Mouse (Mus musculus) Muller cell, postnatal 12 days (primary cell): ENCODE measurements around the gene Olfr1199.

ENCODE experiments used
- DNase-seq: peaks from one replicate; pipeline ENCODE4 v3.0.0-alpha.2; 2015; ENCODE audit errors: inconsistent ontology term

Olfr1199 gene

DNA sequence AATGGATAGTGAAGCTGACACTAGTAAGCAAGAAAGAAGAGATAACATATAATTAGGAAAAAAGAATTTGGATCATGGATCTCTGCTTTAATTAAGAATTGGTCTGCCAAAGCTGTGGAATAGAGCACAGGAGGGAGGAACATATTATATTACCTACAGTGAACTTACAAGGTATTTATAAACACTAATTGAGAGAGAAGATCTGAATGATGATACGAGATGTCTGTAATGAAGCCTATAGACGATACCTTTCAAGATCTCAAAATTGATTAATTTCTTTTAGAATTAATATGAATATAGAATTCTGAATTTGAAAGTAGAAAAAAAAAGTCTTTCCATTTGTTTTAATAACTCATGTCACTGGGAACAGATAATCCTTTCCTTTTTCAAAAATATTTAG, at the start of gene Olfr1199:
TSS of gene Olfr1199 (minus strand) at position 101 of the 400 bp plus-strand sequence.
- DNase-seq: no peak

DNA sequence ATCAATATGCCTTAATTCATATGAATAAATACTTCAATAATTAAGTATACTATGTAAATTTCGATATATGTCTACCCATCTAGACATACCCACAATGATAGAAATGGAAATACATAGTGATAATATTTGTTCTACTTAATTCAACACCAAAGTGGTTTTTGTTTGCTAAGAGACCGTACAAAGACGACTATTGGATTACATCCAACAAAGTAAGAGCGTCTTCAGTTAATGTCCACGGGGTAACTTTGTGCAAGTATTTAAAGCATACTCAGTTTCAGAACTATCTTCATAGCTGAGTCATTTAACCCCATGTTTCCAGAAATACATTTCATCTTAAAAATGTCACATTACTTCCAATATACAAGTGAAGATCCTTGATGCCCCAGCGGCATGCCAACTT, 32.5 kb upstream of the Olfr1199 start, which contains the start of gene Olfr1201:
TSS of gene Olfr1201 (plus strand) at position 301 of the 400 bp plus-strand sequence.
- no peak for DNase-seq

DNA sequence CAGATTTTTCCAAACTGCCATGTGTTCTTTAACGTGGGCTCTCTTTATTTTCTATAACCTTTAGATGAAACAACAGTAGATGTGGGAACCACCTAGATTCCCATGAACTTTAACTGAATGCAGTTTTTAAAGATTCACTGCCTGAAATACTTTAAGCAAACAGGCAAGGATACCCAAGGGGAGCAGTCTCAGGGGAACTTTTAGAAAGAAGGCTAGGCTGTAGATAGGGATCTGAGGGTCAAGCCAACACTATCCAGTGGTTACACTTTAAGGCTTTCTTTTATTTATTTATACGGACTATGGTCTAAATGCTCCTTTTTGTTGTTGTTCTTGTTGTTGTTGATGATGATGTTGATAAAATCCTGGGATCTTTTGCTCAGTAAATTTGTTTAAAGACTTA, 10.1 kb upstream of the Olfr1199 start, which contains the start of gene Olfr1200:
TSS of gene Olfr1200 (minus strand) at position 101 of the 400 bp plus-strand sequence.
- no peak for DNase-seq

DNA sequence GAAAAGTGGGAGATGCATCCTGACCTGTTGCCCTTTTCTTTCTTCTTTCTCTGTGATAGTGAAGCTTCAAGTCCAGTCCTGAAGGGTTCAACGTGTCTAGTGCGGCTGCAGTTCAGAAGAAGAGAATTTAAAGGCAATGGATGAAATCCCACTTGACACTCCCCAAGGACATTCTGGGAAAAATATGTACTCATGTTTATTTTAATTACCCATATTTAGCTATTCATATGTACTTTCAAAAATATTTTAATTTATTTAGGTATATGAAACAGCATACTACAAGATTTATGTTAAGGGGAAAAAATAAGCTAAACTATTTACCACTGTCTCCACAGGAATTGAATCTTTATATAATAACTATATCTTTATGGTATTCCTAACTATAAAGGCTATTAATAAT, 9.0 kb downstream of the Olfr1199 start, which contains the start of gene Olfr1198:
TSS of gene Olfr1198 (minus strand) at position 101 of the 400 bp plus-strand sequence.
- no peak for DNase-seq

DNA sequence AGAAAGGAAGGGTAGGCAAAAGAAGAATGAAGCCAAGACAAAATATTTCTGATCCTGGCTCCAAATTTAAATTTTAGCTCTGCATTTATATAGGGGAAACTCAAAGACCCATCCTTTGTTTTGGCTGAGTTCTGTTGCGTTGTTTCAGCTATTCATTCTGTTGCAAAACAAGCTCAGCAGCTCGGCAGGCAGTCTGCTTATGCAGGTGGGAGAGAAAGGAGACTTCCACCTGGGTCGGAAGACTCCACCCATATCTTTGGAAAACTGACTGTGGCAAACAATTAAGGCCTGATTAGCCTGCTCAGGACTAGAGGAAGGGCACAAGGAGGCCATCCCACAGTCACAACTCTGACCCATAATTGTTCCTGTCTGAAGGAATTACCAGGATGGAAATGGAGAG, 16.9 kb downstream of the Olfr1199 start:
- no peak for DNase-seq

DNA sequence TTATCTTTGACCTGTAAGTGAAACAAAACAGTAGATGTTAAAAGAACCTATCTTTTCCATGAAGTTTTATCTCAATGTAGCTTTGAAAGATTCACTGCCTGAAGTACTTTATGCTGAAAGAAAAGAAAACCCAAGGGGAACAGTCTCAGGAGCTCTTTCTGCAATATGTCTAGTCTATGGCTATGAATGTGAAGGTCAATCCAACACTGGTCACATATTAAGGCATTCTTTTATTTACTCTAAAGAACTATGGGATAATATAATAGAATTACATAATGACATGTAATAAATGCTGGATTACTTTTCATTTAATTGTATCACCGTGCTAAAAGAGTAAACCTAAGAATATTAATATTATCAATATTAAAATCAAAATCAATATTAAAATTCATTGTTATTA, 28.0 kb downstream of the Olfr1199 start, which contains the start of gene Olfr1197:
TSS of gene Olfr1197 (minus strand) at position 101 of the 400 bp plus-strand sequence.
- DNase-seq: no peak

DNA sequence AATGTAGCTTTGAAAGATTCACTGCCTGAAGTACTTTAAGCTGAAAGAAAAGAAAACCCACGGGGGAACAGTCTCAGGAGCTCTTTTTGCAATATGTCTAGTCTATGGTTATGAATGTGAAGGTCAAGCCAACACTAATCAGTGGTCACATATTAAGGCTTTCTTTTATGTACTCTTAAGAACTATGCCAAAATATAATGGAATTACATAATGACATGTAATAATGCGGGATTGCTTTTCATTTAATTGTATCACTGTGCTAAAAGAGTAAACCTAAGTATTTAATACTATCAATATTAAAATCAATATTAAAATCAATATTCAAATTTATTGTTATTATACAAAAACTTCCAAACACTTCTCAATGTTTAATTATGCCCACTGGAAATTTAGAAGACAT, 55.8 kb downstream of the Olfr1199 start, which contains the start of gene Olfr1196:
TSS of gene Olfr1196 (minus strand) at position 101 of the 400 bp plus-strand sequence.
- no peak for DNase-seq
